Mouse (Mus musculus): ENCODE measurements at regions not wholly inside any gene's neighbourhood (a gene's known extent, or its start where the extent isn't known, plus 50 kb on each side); places are given as distances from the start of the nearest gene placed in this dataset.

DNA sequence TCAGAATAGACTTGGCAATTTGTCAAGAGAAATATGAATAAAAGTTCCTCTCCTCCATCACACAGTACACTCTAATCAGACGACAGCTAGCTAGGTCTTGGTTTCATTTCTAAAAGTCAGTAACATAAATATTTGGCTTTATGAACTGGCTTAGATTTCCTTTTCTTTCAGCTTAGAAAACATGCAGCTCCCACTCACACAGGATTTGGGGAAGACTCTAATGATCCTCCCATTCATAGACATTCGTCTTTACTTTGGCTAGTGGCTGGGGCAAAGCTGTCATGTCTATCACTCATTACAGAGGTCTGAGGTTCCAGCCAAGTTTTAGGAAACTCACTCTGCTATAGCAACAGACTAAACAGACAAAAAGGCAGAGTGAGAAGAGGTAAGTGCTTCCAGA is 94.2 kb upstream of the Col5a2 start:
- no peak for TF ChIP-seq POLR2A (IDR thresholded peaks at IDR 0.05; ENCODE audit: insufficient read length, low read depth)
- no peak for TF ChIP-seq POLR2AphosphoS2 (IDR thresholded peaks at IDR 0.05; ENCODE audit: insufficient read length, low read depth)
- no peak for TF ChIP-seq MYOD1 (IDR thresholded peaks at IDR 0.05; ENCODE audit: control insufficient read depth in 1 of 3, insufficient read length in 2 of 3, low read depth in 2 of 3)
- TF ChIP-seq MAX (IDR thresholded peaks at IDR 0.05; ENCODE audit: low read depth): no peak
- no peak for TF ChIP-seq SRF (IDR thresholded peaks at IDR 0.05; ENCODE audit: control insufficient read depth, insufficient read length, low read depth)
- TF ChIP-seq MYOG (IDR thresholded peaks at IDR 0.05; ENCODE audit: control insufficient read depth in 1 of 3, insufficient read depth in 1 of 3, insufficient read length in 2 of 3, low read depth in 2 of 3): no peak
- no peak for TF ChIP-seq USF1 (IDR thresholded peaks at IDR 0.05; ENCODE audit: low read depth)
- TF ChIP-seq E2F4 (IDR thresholded peaks at IDR 0.05; ENCODE audit: insufficient read depth): no peak
- no peak for TF ChIP-seq TCF12 (IDR thresholded peaks at IDR 0.05; ENCODE audit: insufficient read depth, poor library complexity, severe bottlenecking)
- no peak for TF ChIP-seq CEBPB (IDR thresholded peaks at IDR 0.05; ENCODE audit: insufficient read depth, poor library complexity, severe bottlenecking)

All from myocyte (in vitro differentiated cells).